Mouse (Mus musculus): Measurements from ENCODE around the gene Ankrd39. TPM values are rescaled to one million over a fixed set of nuclear protein-coding genes. Genes with fewer than 3 reads are reported as not detected.
A peak's percentile ranks its signal among the peaks of the same experiment; 100 is the strongest.

Ankrd39 gene
- 25.7 and 29.5 TPM in 2 replicates for polyA plus RNA-seq (2015; fragmentation: Nextera tagmentation; extraction: Ambion mirVana)

GRCm38 (mm10) chr1:36546888-36547471 lies at the start of gene Ankrd39:
Gene Ankrd39 (minus strand): TSS chr1:36547445.
- under 1% methylated on average over 43 of the region's 43 CpGs for WGBS
- peak within 1 kb of the TSS; percentile 81 for H3K27ac ChIP-seq (replicated peaks)
- peaks cover 42% of the 10 kb centered on the region for H3K36me3 ChIP-seq
- peaks cover 50% of the 10 kb centered on the region for H3K4me1 ChIP-seq
- H3K9me3 ChIP-seq (replicated peaks) = no peaks in the 10 kb centered on the region
- peak; percentile 95 for ATAC-seq (ENCODE audit: insufficient number of reproducible peaks, low FRiP score, low TSS enrichment, low read depth)
- H3K4me3 ChIP-seq (replicated peaks) = peak within 1 kb of the TSS; percentile 76
- peak within 1 kb of the TSS; percentile 68 for H3K9ac ChIP-seq
- H3K4me2 ChIP-seq (replicated peaks) = peak within 1 kb of the TSS; percentile 69
- no peaks in the 10 kb centered on the region for H3K27me3 ChIP-seq

- Histone ChIP-seq H3K4me3 (replicated peaks) (no peak overlapping the region), H3K36me3 (no peaks in the 10 kb centered on the region), H3K9ac (no peak overlapping the region), H3K27ac (replicated peaks) (peak overlapping the region; percentile 60), H3K27me3 (no peaks in the 10 kb centered on the region), H3K4me2 (replicated peaks) (no peak overlapping the region), H3K9me3 (replicated peaks) (no peaks in the 10 kb centered on the region), H3K4me1 (peaks cover 15% of the 10 kb centered on the region)
- WGBS = 47% methylated on average over 4 of the region's 4 CpGs
- peak; percentile 49; the same call in 1 of the 2 replicates for ATAC-seq (ENCODE audit: insufficient number of reproducible peaks, low FRiP score, low TSS enrichment, low read depth)
Measured at GRCm38 (mm10) chr1:36596114-36596513, 48.9 kb upstream of the Ankrd39 start.

- Histone ChIP-seq H3K9me3 (replicated peaks) (no peaks in the 10 kb centered on the region), H3K27me3 (no peaks in the 10 kb centered on the region), H3K27ac (replicated peaks) (peak overlapping the region; percentile 60; the same call in 1 of the 2 replicates), H3K9ac (no peak overlapping the region), H3K4me3 (replicated peaks) (no peak overlapping the region), H3K4me1 (peaks cover 23% of the 10 kb centered on the region), H3K36me3 (no peaks in the 10 kb centered on the region), H3K4me2 (replicated peaks) (no peak overlapping the region)
- no peak for ATAC-seq (ENCODE audit: insufficient number of reproducible peaks, low FRiP score, low TSS enrichment, low read depth)
- WGBS = 42% methylated on average over 10 of the region's 10 CpGs
Measured at GRCm38 (mm10) chr1:36595167-36595931, 48.1 kb upstream of the Ankrd39 start.

GRCm38 (mm10) chr1:36593099-36593498 lies 45.9 kb upstream of the Ankrd39 start:
- no peaks in the 10 kb centered on the region for H3K36me3 ChIP-seq
- H3K4me3 ChIP-seq (replicated peaks) = no peak overlapping the region
- WGBS = 16% methylated on average over 1 of the region's 1 CpGs
- no peak overlapping the region for H3K4me2 ChIP-seq (replicated peaks)
- peaks cover 46% of the 10 kb centered on the region for H3K4me1 ChIP-seq
- no peaks in the 10 kb centered on the region for H3K27me3 ChIP-seq
- ATAC-seq (ENCODE audit: insufficient number of reproducible peaks, low FRiP score, low TSS enrichment, low read depth) = no peak
- H3K9ac ChIP-seq = no peak overlapping the region
- no peaks in the 10 kb centered on the region for H3K9me3 ChIP-seq (replicated peaks)
- H3K27ac ChIP-seq (replicated peaks) = no peak overlapping the region

GRCm38 (mm10) chr1:36591408-36591807 lies 44.2 kb upstream of the Ankrd39 start:
- Histone ChIP-seq H3K9ac (no peak overlapping the region), H3K4me3 (replicated peaks) (no peak overlapping the region), H3K4me2 (replicated peaks) (no peak overlapping the region), H3K27me3 (no peaks in the 10 kb centered on the region), H3K36me3 (no peaks in the 10 kb centered on the region), H3K27ac (replicated peaks) (no peak overlapping the region), H3K4me1 (peaks cover 56% of the 10 kb centered on the region), H3K9me3 (replicated peaks) (no peaks in the 10 kb centered on the region)
- no peak for ATAC-seq (ENCODE audit: insufficient number of reproducible peaks, low FRiP score, low TSS enrichment, low read depth)
- WGBS = 64% methylated on average over 2 of the region's 2 CpGs

GRCm38 (mm10) chr1:36590664-36591063 lies 43.4 kb upstream of the Ankrd39 start:
- Histone ChIP-seq H3K4me3 (replicated peaks) (no peak overlapping the region), H3K27me3 (no peaks in the 10 kb centered on the region), H3K36me3 (no peaks in the 10 kb centered on the region), H3K4me1 (peaks cover 48% of the 10 kb centered on the region), H3K4me2 (replicated peaks) (no peak overlapping the region), H3K9ac (no peak overlapping the region), H3K27ac (replicated peaks) (peak overlapping the region; percentile 81; the same call in 1 of the 2 replicates), H3K9me3 (replicated peaks) (no peaks in the 10 kb centered on the region)
- 51% methylated on average over 9 of the region's 9 CpGs for whole genome bisulfite sequencing
- ATAC-seq (ENCODE audit: insufficient number of reproducible peaks, low FRiP score, low TSS enrichment, low read depth) = no peak

GRCm38 (mm10) chr1:36589486-36589885 lies 42.2 kb upstream of the Ankrd39 start:
- no peak overlapping the region for H3K4me2 ChIP-seq (replicated peaks)
- ATAC-seq (ENCODE audit: insufficient number of reproducible peaks, low FRiP score, low TSS enrichment, low read depth) = no peak
- no peak overlapping the region for H3K4me3 ChIP-seq (replicated peaks)
- peaks cover 40% of the 10 kb centered on the region for H3K4me1 ChIP-seq
- no peaks in the 10 kb centered on the region for H3K27me3 ChIP-seq
- H3K27ac ChIP-seq (replicated peaks) = peak overlapping the region; percentile 81
- 64% methylated on average over 6 of the region's 6 CpGs for WGBS
- H3K9me3 ChIP-seq (replicated peaks) = no peaks in the 10 kb centered on the region
- H3K36me3 ChIP-seq = no peaks in the 10 kb centered on the region
- H3K9ac ChIP-seq = no peak overlapping the region

- Histone ChIP-seq H3K27me3 (no peaks in the 10 kb centered on the region), H3K9ac (no peak overlapping the region), H3K4me3 (replicated peaks) (no peak overlapping the region), H3K9me3 (replicated peaks) (no peaks in the 10 kb centered on the region), H3K4me2 (replicated peaks) (0 out of 2 replicates have a peak overlapping the region, but pooled peaks have one; percentile 8), H3K27ac (replicated peaks) (peak overlapping the region; percentile 81), H3K36me3 (no peaks in the 10 kb centered on the region), H3K4me1 (peaks cover 42% of the 10 kb centered on the region)
- WGBS = 33% methylated on average over 13 of the region's 13 CpGs
- peak; percentile 87 for ATAC-seq (ENCODE audit: insufficient number of reproducible peaks, low FRiP score, low TSS enrichment, low read depth)
Measured at GRCm38 (mm10) chr1:36588476-36589450, 41.5 kb upstream of the Ankrd39 start.

- H3K4me1 ChIP-seq = peaks cover 46% of the 10 kb centered on the region
- no peak for ATAC-seq (ENCODE audit: insufficient number of reproducible peaks, low FRiP score, low TSS enrichment, low read depth)
- H3K27me3 ChIP-seq = no peaks in the 10 kb centered on the region
- 86% methylated on average over 6 of the region's 6 CpGs for WGBS
- no peaks in the 10 kb centered on the region for H3K36me3 ChIP-seq
- H3K9me3 ChIP-seq (replicated peaks) = no peaks in the 10 kb centered on the region
- no peak overlapping the region for H3K9ac ChIP-seq
- H3K4me3 ChIP-seq (replicated peaks) = no peak overlapping the region
- no peak overlapping the region for H3K4me2 ChIP-seq (replicated peaks)
- H3K27ac ChIP-seq (replicated peaks) = peak overlapping the region; percentile 81
Measured at GRCm38 (mm10) chr1:36587860-36588259, 40.6 kb upstream of the Ankrd39 start.

GRCm38 (mm10) chr1:36586288-36586687 lies 39.0 kb upstream of the Ankrd39 start:
- no peak overlapping the region for H3K4me3 ChIP-seq (replicated peaks)
- no peak overlapping the region for H3K27ac ChIP-seq (replicated peaks)
- H3K36me3 ChIP-seq = no peaks in the 10 kb centered on the region
- H3K9me3 ChIP-seq (replicated peaks) = no peaks in the 10 kb centered on the region
- H3K4me2 ChIP-seq (replicated peaks) = no peak overlapping the region
- peaks cover 55% of the 10 kb centered on the region for H3K4me1 ChIP-seq
- H3K27me3 ChIP-seq = no peaks in the 10 kb centered on the region
- ATAC-seq (ENCODE audit: insufficient number of reproducible peaks, low FRiP score, low TSS enrichment, low read depth) = no peak
- H3K9ac ChIP-seq = no peak overlapping the region
- 31% methylated on average over 4 of the region's 4 CpGs for WGBS

Data from embryonic facial prominence, embryonic 15.5 days (tissue).